Mouse (Mus musculus) heart, adult 2 months (tissue): ENCODE measurements around the gene Folr2.

Experiments
- CTCF ChIP-seq: fragments of 200-600 bp; IDR thresholded peaks from 2 replicates; pipeline ENCODE4 v1.8.1; 2022; ENCODE audit warnings: antibody characterized with exemption, mild to moderate bottlenecking, moderate library complexity
- EP300 ChIP-seq: fragments of 200-500 bp; IDR thresholded peaks from 2 replicates; pipeline ENCODE4 v1.6.1; 2011; ENCODE audit warnings: low read depth, low read length, control low read depth; ENCODE audit not compliant: insufficient read depth

GRCm38 (mm10) chr7:101820295-101821030, 36.5 kb downstream of the Folr2 start:
- TF ChIP-seq CTCF: no peak
- no peak for TF ChIP-seq EP300
